Mouse (Mus musculus) CH12.LX (cell line): Measurements from ENCODE around the gene Sept9. TPM values are rescaled to one million over a fixed set of nuclear protein-coding genes. Genes with fewer than 3 reads are reported as not detected.

ENCODE experiments used
- DNase-seq: peaks from one replicate; pipeline ENCODE4 v3.0.0-alpha.2; 2013; ENCODE audit errors: extremely low read depth
- H3K27ac ChIP-seq: 2 replicates; pipeline ENCODE4 v1.5.1; 2012; ENCODE audit warnings: low read depth, mild to moderate bottlenecking, control low read depth, moderate library complexity; ENCODE audit not compliant: insufficient read depth
- H3K27me3 ChIP-seq: replicated peaks from 2 replicates; pipeline ENCODE3; 2012; ENCODE audit warnings: inconsistent platforms
- H3K36me3 ChIP-seq, 2 experiments: replicated peaks in 1 of 2; 2 replicates each; pipeline versions ENCODE3 to v1.6.1; 2012; ENCODE audit warnings: inconsistent platforms in 1 of 2, low read length in 1 of 2, mild to moderate bottlenecking in 1 of 2, mixed read lengths in 1 of 2, moderate library complexity in 1 of 2; ENCODE audit not compliant: control insufficient read depth in 1 of 2, insufficient read depth in 1 of 2
- H3K4me1 ChIP-seq, 2 experiments: 2 replicates each; pipeline ENCODE4 v1.6.1; 2012; ENCODE audit warnings: inconsistent platforms in 1 of 2, moderate library complexity in 1 of 2; ENCODE audit not compliant: insufficient read depth in 2 of 2, control insufficient read depth in 1 of 2
- H3K4me2 ChIP-seq: 2 replicates; pipeline ENCODE4 v1.6.1; 2012; ENCODE audit warnings: low read depth, mild to moderate bottlenecking, control low read depth; ENCODE audit not compliant: poor library complexity, insufficient read depth, severe bottlenecking
- H3K4me3 ChIP-seq, 3 experiments: fragments of 150-350 bp in 1 of 3; sonication (generic) in 1 of 3; replicated peaks in 1 of 3; 2 replicates each; pipeline versions ENCODE3 to v1.5.1; 2011 to 2012; ENCODE audit warnings: low read depth in 2 of 3, low read length in 2 of 3, mild to moderate bottlenecking in 2 of 3, moderate library complexity in 2 of 3, control low read depth in 1 of 3, improper control_type of control experiment in 1 of 3, inconsistent platforms in 1 of 3, mixed read lengths in 1 of 3; ENCODE audit not compliant: poor library complexity in 1 of 3
- H3K79me2 ChIP-seq: replicated peaks from 2 replicates; pipeline ENCODE4 v1.6.1; 2012; ENCODE audit warnings: mild to moderate bottlenecking, moderate library complexity; ENCODE audit not compliant: control insufficient read depth, poor library complexity, insufficient read depth, severe bottlenecking; ENCODE audit errors: extremely low read depth
- H3K9ac ChIP-seq: 2 replicates; pipeline ENCODE4 v1.6.1; 2012; ENCODE audit warnings: low read depth, mild to moderate bottlenecking, control low read depth, moderate library complexity; ENCODE audit not compliant: insufficient read depth
- H3K9me3 ChIP-seq: replicated peaks from 2 replicates; pipeline ENCODE3; 2012; ENCODE audit warnings: low read length, inconsistent platforms, mixed read lengths
- BHLHE40 ChIP-seq: IDR thresholded peaks from 2 replicates; pipeline ENCODE4 v1.6.1; 2011; ENCODE audit warnings: mild to moderate bottlenecking, low read depth, low read length, improper control_type of control experiment
- CHD1 ChIP-seq: IDR thresholded peaks from 2 replicates; pipeline ENCODE4 v1.6.1; 2012; ENCODE audit warnings: low read depth, low read length, improper control_type of control experiment, inconsistent platforms
- CHD2 ChIP-seq: IDR thresholded peaks from 2 replicates; pipeline ENCODE4 v1.6.1; 2011; ENCODE audit warnings: low read length, improper control_type of control experiment
- CTCF ChIP-seq, 2 experiments: IDR thresholded peaks in 1 of 2; conservative IDR thresholded peaks in 1 of 2; 2 replicates each; pipeline ENCODE4 v1.5.1; 2011 to 2012; ENCODE audit warnings: low read depth in 2 of 2, low read length in 2 of 2, improper control_type of control experiment in 1 of 2, inconsistent platforms in 1 of 2, mild to moderate bottlenecking in 1 of 2, moderate library complexity in 1 of 2
- E2F4 ChIP-seq: IDR thresholded peaks from 2 replicates; pipeline ENCODE4 v1.6.1; 2011; ENCODE audit warnings: low read depth, low read length, improper control_type of control experiment; ENCODE audit not compliant: insufficient replicate concordance
- EP300 ChIP-seq: IDR thresholded peaks from 2 replicates; pipeline ENCODE4 v1.6.1; 2011; ENCODE audit warnings: low read length, improper control_type of control experiment
- ETS1 ChIP-seq: conservative IDR thresholded peaks from 2 replicates; pipeline ENCODE4 v1.6.1; 2012; ENCODE audit warnings: low read depth, mild to moderate bottlenecking, inconsistent platforms, low read length, improper control_type of control experiment, moderate library complexity
- GABPA ChIP-seq: IDR thresholded peaks from 2 replicates; pipeline ENCODE4 v1.6.1; 2012; ENCODE audit warnings: low read depth, low read length, improper control_type of control experiment, inconsistent platforms; ENCODE audit not compliant: insufficient replicate concordance
- HCFC1 ChIP-seq: IDR thresholded peaks from 2 replicates; pipeline ENCODE4 v1.6.1; 2012; ENCODE audit warnings: low read depth, mild to moderate bottlenecking, inconsistent platforms, low read length, improper control_type of control experiment
- IRF4 ChIP-seq: IDR thresholded peaks from 2 replicates; pipeline ENCODE4 v1.6.1; 2014; ENCODE audit warnings: low read depth, mild to moderate bottlenecking, inconsistent platforms, low read length, improper control_type of control experiment
- JUN ChIP-seq: IDR thresholded peaks from 2 replicates; pipeline ENCODE4 v1.6.1; 2011; ENCODE audit warnings: low read depth, mild to moderate bottlenecking, low read length, improper control_type of control experiment, moderate library complexity; ENCODE audit not compliant: insufficient read depth
- JUND ChIP-seq: conservative IDR thresholded peaks from 2 replicates; pipeline ENCODE4 v1.6.1; 2011; ENCODE audit warnings: low read depth, low read length, improper control_type of control experiment
- KAT2A ChIP-seq: IDR thresholded peaks from 2 replicates; pipeline ENCODE4 v1.6.1; 2012; ENCODE audit warnings: low read length, improper control_type of control experiment, inconsistent platforms; ENCODE audit not compliant: insufficient replicate concordance
- MAFK ChIP-seq: IDR thresholded peaks from 2 replicates; pipeline ENCODE4 v1.6.1; 2011; ENCODE audit warnings: low read length, improper control_type of control experiment; ENCODE audit not compliant: insufficient replicate concordance
- MAX ChIP-seq: IDR thresholded peaks from 2 replicates; pipeline ENCODE4 v1.6.1; 2011; ENCODE audit warnings: low read length, improper control_type of control experiment
- MAZ ChIP-seq: IDR thresholded peaks from 2 replicates; pipeline ENCODE4 v1.6.1; 2012; ENCODE audit warnings: low read depth, mild to moderate bottlenecking, inconsistent platforms, low read length, improper control_type of control experiment, moderate library complexity
- MEF2A ChIP-seq: IDR thresholded peaks from 2 replicates; pipeline ENCODE4 v1.6.1; 2014; ENCODE audit warnings: low read depth, mild to moderate bottlenecking, inconsistent platforms, low read length, improper control_type of control experiment, borderline replicate concordance
- MXI1 ChIP-seq: IDR thresholded peaks from 2 replicates; pipeline ENCODE4 v1.6.1; 2011; ENCODE audit warnings: mild to moderate bottlenecking, low read depth, low read length, improper control_type of control experiment
- MYC ChIP-seq: IDR thresholded peaks from 2 replicates; pipeline ENCODE4 v1.6.1; 2011; ENCODE audit warnings: low read depth, mild to moderate bottlenecking, improper control_type of control experiment, low read length
- NELFE ChIP-seq: IDR thresholded peaks from 2 replicates; pipeline ENCODE4 v1.6.1; 2011; ENCODE audit warnings: low read depth, low read length, improper control_type of control experiment
- NRF1 ChIP-seq: IDR thresholded peaks from 2 replicates; pipeline ENCODE4 v1.6.1; 2014; ENCODE audit warnings: low read depth, mild to moderate bottlenecking, inconsistent platforms, low read length, improper control_type of control experiment, moderate library complexity
- PAX5 ChIP-seq: IDR thresholded peaks from 2 replicates; pipeline ENCODE4 v1.6.1; 2012; ENCODE audit warnings: low read length, inconsistent platforms, mixed read lengths
- POLR2A ChIP-seq: IDR thresholded peaks from 2 replicates; pipeline ENCODE4 v1.6.1; 2011; ENCODE audit warnings: low read depth, mild to moderate bottlenecking, improper control_type of control experiment, low read length
- POLR2AphosphoS2 ChIP-seq: IDR thresholded peaks from 2 replicates; pipeline ENCODE4 v1.6.1; 2011; ENCODE audit warnings: low read depth, low read length, improper control_type of control experiment
- RAD21 ChIP-seq: IDR thresholded peaks from 2 replicates; pipeline ENCODE4 v1.6.1; 2011; ENCODE audit warnings: low read depth, mild to moderate bottlenecking, low read length, improper control_type of control experiment, moderate library complexity
- RCOR1 ChIP-seq: conservative IDR thresholded peaks from 2 replicates; pipeline ENCODE4 v1.6.1; 2012; ENCODE audit warnings: low read depth, mild to moderate bottlenecking, inconsistent platforms, low read length, improper control_type of control experiment
- SIN3A ChIP-seq: IDR thresholded peaks from 2 replicates; pipeline ENCODE4 v1.6.1; 2012; ENCODE audit warnings: low read length, improper control_type of control experiment, inconsistent platforms
- SMC3 ChIP-seq: IDR thresholded peaks from 2 replicates; pipeline ENCODE4 v1.6.1; 2011; ENCODE audit warnings: low read depth, low read length, improper control_type of control experiment
- TBP ChIP-seq: conservative IDR thresholded peaks from 2 replicates; pipeline ENCODE4 v1.6.1; 2011; ENCODE audit warnings: low read depth, low read length, improper control_type of control experiment
- TCF12 ChIP-seq: IDR thresholded peaks from 2 replicates; pipeline ENCODE4 v1.6.1; 2014; ENCODE audit warnings: low read depth, mild to moderate bottlenecking, inconsistent platforms, low read length, improper control_type of control experiment
- UBTF ChIP-seq: IDR thresholded peaks from 2 replicates; pipeline ENCODE4 v1.6.1; 2012; ENCODE audit warnings: low read depth, mild to moderate bottlenecking, inconsistent platforms, low read length, improper control_type of control experiment, moderate library complexity
- USF1 ChIP-seq: IDR thresholded peaks from 2 replicates; pipeline ENCODE4 v1.6.1; 2014; ENCODE audit warnings: low read depth, mild to moderate bottlenecking, inconsistent platforms, low read length, improper control_type of control experiment
- USF2 ChIP-seq: conservative IDR thresholded peaks from 2 replicates; pipeline ENCODE4 v1.6.1; 2011; ENCODE audit warnings: low read depth, low read length, improper control_type of control experiment
- ZC3H11A ChIP-seq: IDR thresholded peaks from 2 replicates; pipeline ENCODE4 v1.6.1; 2012; ENCODE audit warnings: low read depth, mild to moderate bottlenecking, inconsistent platforms, low read length, improper control_type of control experiment
- ZKSCAN1 ChIP-seq: IDR thresholded peaks from 2 replicates; pipeline ENCODE4 v1.6.1; 2012; ENCODE audit warnings: low read depth, inconsistent platforms, low read length, improper control_type of control experiment, borderline replicate concordance
- ZMIZ1 ChIP-seq: IDR thresholded peaks from 2 replicates; pipeline ENCODE4 v1.6.1; 2012; ENCODE audit warnings: low read depth, mild to moderate bottlenecking, inconsistent platforms, low read length, improper control_type of control experiment
- ZNF384 ChIP-seq: IDR thresholded peaks from 2 replicates; pipeline ENCODE4 v1.6.1; 2012; ENCODE audit warnings: low read depth, low read length, improper control_type of control experiment, inconsistent platforms
- dilution Hi-C: fragments of 300-500 bp; cut with MboI; formaldehyde crosslinking; loops from 2 replicates; pipeline ENCODE4 v1.14.3; 2020; ENCODE audit warnings: low sequenced_read_pairs; ENCODE audit not compliant: extremely low pct_unique_long_range_greater_than_20kb, extremely low pct_ligation_motif_present
- in situ Hi-C: fragments of 300-500 bp; cut with MboI; formaldehyde crosslinking; loops from 3 replicates; pipeline ENCODE4 v1.14.3; 2019; ENCODE audit warnings: low sequenced_read_pairs, low pct_ligation_motif_present, low pct_unique_long_range_greater_than_20kb, mixed read lengths
- polyA plus RNA-seq: library from polyadenylated mRNA; unstranded; fragments of >175 nt; gene quantifications from 2 replicates; pipeline ENCODE4 v1.2.1, GENCODE M21; 2012; ENCODE audit warnings: low read depth; ENCODE audit not compliant: insufficient read length
- total RNA-seq, 2 experiments: library from RNA; depleted of rRNA; stranded (reverse); fragments of 300-350 nt in 1 of 2; fragments of >200 nt in 1 of 2; gene quantifications; 2 replicates each; pipeline ENCODE4 v1.2.3; 2012 to 2014

The Sept9 gene
- total and polyA plus RNA-seq, 3 experiments, result 47.6 to 128 (median 110) TPM

GRCm38 (mm10) chr11:117265981-117266905 is 66.8 kb downstream of the Sept9 start:
- dilution Hi-C loops (no loop called here), in situ Hi-C loops (loop anchor here (5.0 kb wide), 2 partner anchors 34 to 41 kb away; no protein-coding TSS in a partner anchor)
- no peak for TF ChIP-seq JUND
- no peak for TF ChIP-seq GABPA
- TF ChIP-seq MAFK, result no peak
- TF ChIP-seq ZNF384, result no peak
- no peak for TF ChIP-seq JUN
- TF ChIP-seq RCOR1, result peak; percentile 79
- no peak for TF ChIP-seq E2F4
- TF ChIP-seq UBTF, result peak; percentile 68; the same call in 1 of the 2 replicates
- TF ChIP-seq IRF4, result peak; percentile 53; the same call in 1 of the 2 replicates
- TF ChIP-seq EP300, result 0 out of 2 replicates have a peak, but pooled peaks have one; percentile 26
- TF ChIP-seq NRF1, result peak; percentile 25; the same call in 1 of the 2 replicates
- TF ChIP-seq POLR2A, result peak; percentile 50; the same call in 1 of the 2 replicates
- peak; percentile 77 for TF ChIP-seq SIN3A
- TF ChIP-seq USF1, result no peak
- no peak; the same call in 1 of the 2 replicates for TF ChIP-seq SMC3
- TF ChIP-seq MAX, result peak; percentile 57; the same call in 1 of the 2 replicates
- no peak for TF ChIP-seq PAX5
- no peak for TF ChIP-seq CTCF (conservative IDR thresholded peaks at IDR 0.05 in 1 of 2, IDR thresholded peaks at IDR 0.05 in 1 of 2; ENCODE audit: low read depth in 2 of 2, low read length in 2 of 2)
- TF ChIP-seq USF2, result no peak
- 0 out of 2 replicates have a peak, but pooled peaks have one; percentile 57 for TF ChIP-seq KAT2A
- TF ChIP-seq HCFC1, result no peak
- TF ChIP-seq MEF2A, result peak; percentile 77; the same call in 1 of the 2 replicates
- no peak for TF ChIP-seq ZKSCAN1
- peak; percentile 69; the same call in 1 of the 2 replicates for TF ChIP-seq NELFE
- TF ChIP-seq MYC, result no peak
- TF ChIP-seq MAZ, result peak; percentile 96
- TF ChIP-seq RAD21, result no peak; the same call in 1 of the 2 replicates
- peak; percentile 86 for TF ChIP-seq TCF12
- TF ChIP-seq TBP, result no peak
- TF ChIP-seq BHLHE40, result peak; percentile 96
- TF ChIP-seq ZC3H11A, result no peak
- peak; percentile 75; the same call in 1 of the 2 replicates for TF ChIP-seq ZMIZ1
- TF ChIP-seq POLR2AphosphoS2, result 0 out of 2 replicates have a peak, but pooled peaks have one; percentile 45
- no peak for TF ChIP-seq CHD1
- peak; percentile 82 for TF ChIP-seq ETS1
- TF ChIP-seq MXI1, result no peak; the same call in 1 of the 2 replicates
- peak; percentile 81 for TF ChIP-seq CHD2

More at GRCm38 (mm10) chr11:117265981-117266905, 66.8 kb downstream of the Sept9 start:
- peaks cover 0 to 14% of the 10 kb centered on the region in 2 experiments for H3K36me3 ChIP-seq
- H3K27ac ChIP-seq, result peak overlapping the region; percentile 62
- H3K4me3 ChIP-seq, result peak overlapping the region; percentile 69 to 95 (median 90)
- H3K27me3 ChIP-seq, result no peaks in the 10 kb centered on the region
- no peaks in the 10 kb centered on the region for H3K9me3 ChIP-seq
- H3K9ac ChIP-seq, result peak overlapping the region; percentile 82
- DNase-seq, result peak; percentile 85
- peaks cover 35% of the 10 kb centered on the region for H3K79me2 ChIP-seq
- H3K4me2 ChIP-seq, result peak overlapping the region; percentile 72
- peaks cover 29 to 73% of the 10 kb centered on the region in 2 experiments for H3K4me1 ChIP-seq
